Mouse (Mus musculus): Measurements from ENCODE around the gene Kcnj5. TPM values are rescaled to one million over a fixed set of nuclear protein-coding genes. Genes with fewer than 3 reads are reported as not detected.
A peak's percentile ranks its signal among the peaks of the same experiment; 100 is the strongest.

Gene Kcnj5
- 1.2 and 1.3 TPM in 2 replicates for polyA plus RNA-seq (2015; fragmentation: Nextera tagmentation; extraction: Ambion mirVana)

DNA sequence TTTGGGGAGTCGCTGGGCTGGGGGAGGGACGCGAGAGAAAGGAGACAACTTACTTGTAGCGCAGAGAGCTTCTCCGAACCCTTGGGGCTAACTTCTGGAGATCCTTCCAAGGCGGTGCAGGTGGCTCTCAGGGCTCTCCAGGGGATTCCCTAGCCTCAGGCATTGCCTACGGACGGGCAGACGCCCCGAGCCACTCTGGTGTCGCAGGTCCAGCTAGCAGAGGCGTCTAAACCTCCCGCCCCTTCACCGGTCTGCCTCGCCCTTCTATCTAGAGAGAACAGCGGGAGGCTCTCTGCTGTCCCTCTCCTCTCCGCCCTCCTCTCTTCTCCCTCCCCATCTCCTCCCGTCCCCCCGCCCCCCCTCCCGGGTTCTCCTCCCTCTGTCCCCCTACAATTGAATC lies at the start of gene Kcnj5:
Gene Kcnj5 (minus strand): TSS at position 300 of the 400 bp plus-strand sequence.
- Histone ChIP-seq H3K4me2 (peak within 1 kb of the TSS; percentile 56), H3K27ac (no peak within 1 kb of the TSS), H3K4me1 (peaks cover 25% of the 10 kb centered on the region), H3K9ac (0 out of 2 replicates have a peak within 1 kb of the TSS, but pooled peaks have one; percentile 37), H3K27me3 (peaks cover 91% of the 10 kb centered on the region), H3K4me3 (peak within 1 kb of the TSS; percentile 23), H3K36me3 (ENCODE audit: poor library complexity, severe bottlenecking) (no peaks in the 10 kb centered on the region), H3K9me3 (replicated peaks) (no peaks in the 10 kb centered on the region)
- 1% methylated on average over 19 of the region's 20 CpGs for WGBS
- ATAC-seq: 0 out of 2 replicates have a peak, but pooled peaks have one; percentile 20

DNA sequence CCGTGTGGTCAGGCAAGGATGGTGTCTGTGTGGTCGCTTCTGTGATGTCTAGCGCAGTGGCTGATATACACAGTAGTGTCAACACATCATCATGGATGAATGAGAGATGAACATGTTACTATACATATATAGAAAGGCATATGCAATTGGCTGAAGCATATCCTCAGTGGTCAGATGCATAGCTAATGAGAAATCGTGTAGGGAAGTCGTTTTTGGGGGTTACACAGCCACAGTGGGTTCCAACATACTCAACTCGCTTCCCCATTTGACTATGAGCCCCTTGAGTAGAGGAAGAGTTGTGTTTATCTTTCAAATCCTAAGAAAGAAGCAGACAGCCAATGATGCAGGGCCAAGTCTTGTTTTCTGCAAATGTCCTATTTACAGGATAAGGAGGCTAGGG lies 48.6 kb upstream of the Kcnj5 start:
- H3K4me2 ChIP-seq: no peak overlapping the region

DNA sequence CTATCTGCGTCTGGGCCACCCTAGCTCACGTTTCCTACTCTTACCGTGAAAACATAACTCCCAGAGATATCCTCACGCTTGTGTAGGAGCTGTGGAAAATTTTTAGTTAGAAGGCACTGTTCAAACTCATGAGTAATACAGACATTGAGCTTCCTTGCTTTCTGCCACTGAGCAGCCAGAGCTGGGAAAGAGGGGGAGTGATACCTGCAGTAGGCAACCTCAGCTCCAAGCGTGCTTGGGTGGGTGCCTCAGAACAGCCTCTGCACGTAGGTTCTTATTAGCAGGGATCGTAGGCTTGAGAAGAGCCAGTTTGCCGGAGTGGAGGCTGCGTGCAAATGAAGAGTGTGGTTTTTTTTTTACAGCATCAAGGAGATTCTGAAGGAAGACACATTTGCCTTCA lies 47.6 kb upstream of the Kcnj5 start:
- no peak overlapping the region for H3K4me2 ChIP-seq
- H3K27ac ChIP-seq: no peak overlapping the region
- no peaks in the 10 kb centered on the region for H3K4me1 ChIP-seq
- H3K9me3 ChIP-seq (replicated peaks): no peaks in the 10 kb centered on the region
- H3K27me3 ChIP-seq: no peaks in the 10 kb centered on the region
- H3K36me3 ChIP-seq (ENCODE audit: poor library complexity, severe bottlenecking): no peaks in the 10 kb centered on the region
- WGBS: 92% methylated on average over 9 of the region's 9 CpGs
- H3K4me3 ChIP-seq: no peak overlapping the region
- ATAC-seq: no peak
- H3K9ac ChIP-seq: no peak overlapping the region

More for the DNA sequence above, 48.6 kb upstream of the Kcnj5 start:
- 83% methylated on average over 6 of the region's 6 CpGs for WGBS
- H3K9me3 ChIP-seq (replicated peaks): no peaks in the 10 kb centered on the region
- no peak overlapping the region for H3K27ac ChIP-seq
- H3K4me1 ChIP-seq: no peaks in the 10 kb centered on the region
- no peak for ATAC-seq
- H3K27me3 ChIP-seq: no peaks in the 10 kb centered on the region
- no peaks in the 10 kb centered on the region for H3K36me3 ChIP-seq (ENCODE audit: poor library complexity, severe bottlenecking)
- no peak overlapping the region for H3K4me3 ChIP-seq
- no peak overlapping the region for H3K9ac ChIP-seq

DNA sequence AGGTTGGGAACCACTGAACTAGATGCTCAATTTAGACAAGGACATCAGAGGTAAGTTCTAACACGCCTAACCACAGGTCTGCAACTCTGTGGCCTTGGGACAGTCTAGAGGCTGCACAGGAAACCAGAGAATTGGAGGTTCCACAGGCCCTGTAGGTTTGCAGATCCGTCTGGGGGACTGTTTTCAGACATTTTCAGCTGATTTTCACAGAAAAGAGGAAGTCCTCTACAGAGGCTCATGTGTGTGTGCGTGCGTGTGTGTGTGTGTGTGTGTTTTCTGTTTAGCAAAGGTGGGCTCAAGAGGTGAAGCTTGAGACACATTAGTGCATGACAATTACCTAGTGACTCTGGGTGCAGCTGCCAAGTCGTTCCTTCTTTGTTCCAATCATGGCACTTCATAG lies 46.9 kb upstream of the Kcnj5 start:
- Histone ChIP-seq H3K27me3 (no peaks in the 10 kb centered on the region), H3K4me1 (no peaks in the 10 kb centered on the region), H3K9me3 (replicated peaks) (no peaks in the 10 kb centered on the region), H3K36me3 (ENCODE audit: poor library complexity, severe bottlenecking) (no peaks in the 10 kb centered on the region), H3K27ac (no peak overlapping the region), H3K9ac (no peak overlapping the region), H3K4me3 (no peak overlapping the region), H3K4me2 (no peak overlapping the region)
- WGBS: 82% methylated on average over 5 of the region's 5 CpGs
- ATAC-seq: no peak

DNA sequence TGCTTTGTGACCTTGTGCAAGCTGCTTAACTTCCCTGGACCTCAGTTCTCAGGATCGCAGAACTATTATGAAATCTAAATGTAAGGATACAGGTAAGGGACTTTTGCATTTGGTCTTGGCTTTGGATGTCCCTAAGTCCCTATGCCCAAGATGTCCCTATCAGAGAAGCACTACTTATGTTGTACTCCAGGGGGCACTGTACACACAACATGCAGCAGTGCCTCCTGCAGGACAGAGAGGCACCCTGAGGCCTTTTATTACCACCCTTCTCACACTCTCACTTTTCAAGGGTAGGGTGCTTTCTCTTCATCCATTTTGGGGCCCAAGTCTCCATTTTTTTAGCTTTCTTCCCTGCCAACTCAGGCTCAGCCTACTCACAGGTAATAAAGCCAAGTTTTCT lies 44.0 kb upstream of the Kcnj5 start:
- WGBS: 100% methylated on average over 1 of the region's 1 CpGs
- no peak overlapping the region for H3K4me3 ChIP-seq
- no peaks in the 10 kb centered on the region for H3K9me3 ChIP-seq (replicated peaks)

DNA sequence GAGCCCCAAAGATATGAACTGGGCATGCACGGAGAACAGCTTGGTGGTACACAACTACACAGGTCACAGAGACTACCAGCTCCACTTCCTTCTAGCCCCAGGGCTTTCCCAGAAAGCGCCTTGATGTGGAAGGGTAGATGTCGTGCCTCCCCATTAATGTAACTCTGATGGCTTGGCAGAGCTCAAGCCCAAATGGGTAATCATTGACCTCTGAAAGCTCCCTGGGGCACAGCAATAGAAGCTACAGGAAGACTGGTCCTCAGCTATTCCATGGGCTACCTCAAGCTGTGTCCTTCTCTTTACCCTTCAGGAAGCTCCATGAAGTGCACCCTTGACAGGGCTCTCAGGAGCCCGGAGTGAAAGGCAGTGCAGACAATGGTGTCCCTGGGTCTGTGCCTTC lies 40.8 kb upstream of the Kcnj5 start:
- H3K27ac ChIP-seq: no peak overlapping the region
- no peak overlapping the region for H3K4me2 ChIP-seq
- H3K36me3 ChIP-seq (ENCODE audit: poor library complexity, severe bottlenecking): no peaks in the 10 kb centered on the region
- H3K9me3 ChIP-seq (replicated peaks): no peaks in the 10 kb centered on the region
- H3K4me3 ChIP-seq: no peak overlapping the region
- 82% methylated on average over 4 of the region's 4 CpGs for WGBS
- no peaks in the 10 kb centered on the region for H3K27me3 ChIP-seq
- H3K4me1 ChIP-seq: no peaks in the 10 kb centered on the region
- ATAC-seq: no peak
- no peak overlapping the region for H3K9ac ChIP-seq

More for the DNA sequence above, 44.0 kb upstream of the Kcnj5 start:
- Histone ChIP-seq H3K9ac (no peak overlapping the region), H3K4me2 (no peak overlapping the region), H3K27me3 (no peaks in the 10 kb centered on the region), H3K4me1 (no peaks in the 10 kb centered on the region), H3K27ac (no peak overlapping the region), H3K36me3 (ENCODE audit: poor library complexity, severe bottlenecking) (no peaks in the 10 kb centered on the region)
- ATAC-seq: no peak

DNA sequence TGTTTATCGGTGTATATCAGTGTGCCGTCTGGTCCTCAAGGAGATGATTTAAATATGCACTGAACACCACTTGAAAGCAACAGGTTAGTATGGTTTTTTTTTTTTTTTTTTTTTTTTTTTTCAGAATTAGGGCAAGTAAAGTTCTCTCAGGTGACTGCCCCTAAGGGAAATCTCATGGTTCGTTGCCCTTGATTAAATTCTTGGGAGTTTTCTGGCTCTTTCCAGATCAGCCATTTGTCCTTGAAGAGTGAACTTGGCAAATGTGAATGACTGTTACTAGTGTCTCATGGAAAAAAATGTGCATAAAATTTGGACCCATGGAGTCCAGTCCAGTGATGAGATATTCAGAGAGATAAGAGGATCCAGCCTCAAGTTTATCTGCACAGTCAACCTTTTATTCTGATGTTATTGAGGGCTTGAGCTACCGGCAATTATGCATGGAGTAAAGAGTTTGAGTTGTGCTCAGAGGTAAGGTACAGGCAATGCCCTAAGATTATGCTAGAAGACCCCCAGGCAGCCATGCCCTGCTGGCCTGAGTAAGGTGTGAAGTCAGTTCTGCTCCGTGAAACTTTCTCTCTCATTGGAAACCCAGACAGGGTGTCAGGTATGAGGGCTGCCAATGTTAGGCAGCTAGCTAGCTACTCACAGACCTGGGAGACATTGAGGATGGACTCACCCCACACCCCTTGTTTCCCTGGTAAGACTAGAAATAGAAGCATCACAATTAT lies 32.9 kb upstream of the Kcnj5 start:
- no peak for ATAC-seq
- no peak overlapping the region for H3K9ac ChIP-seq

DNA sequence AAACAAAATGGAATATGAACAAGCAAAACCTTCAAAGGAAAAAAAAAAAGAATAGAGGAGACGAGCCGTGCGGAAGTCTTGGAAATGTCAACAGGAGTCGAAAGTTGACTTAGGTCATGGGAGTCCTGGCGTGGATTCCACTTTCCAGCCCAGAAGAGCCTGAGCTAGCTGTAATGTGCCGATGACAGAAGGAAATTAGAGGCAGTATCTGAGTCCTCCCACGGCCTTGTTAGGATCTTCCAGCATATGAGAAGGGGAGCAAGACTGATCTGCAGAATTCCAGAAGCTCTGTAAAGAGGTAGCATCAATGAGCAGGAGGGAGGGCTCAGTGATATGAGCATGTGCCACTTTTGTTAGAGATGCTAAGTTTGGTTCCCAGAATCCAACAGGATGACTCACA lies 31.9 kb upstream of the Kcnj5 start:
- ATAC-seq: no peak
- H3K9ac ChIP-seq: no peak overlapping the region
- H3K9me3 ChIP-seq (replicated peaks): no peaks in the 10 kb centered on the region
- no peak overlapping the region for H3K4me3 ChIP-seq
- H3K4me2 ChIP-seq: no peak overlapping the region
- H3K36me3 ChIP-seq (ENCODE audit: poor library complexity, severe bottlenecking): no peaks in the 10 kb centered on the region
- H3K27ac ChIP-seq: no peak overlapping the region
- 91% methylated on average over 7 of the region's 7 CpGs for WGBS
- H3K27me3 ChIP-seq: no peaks in the 10 kb centered on the region
- H3K4me1 ChIP-seq: no peaks in the 10 kb centered on the region

More for the DNA sequence above, 32.9 kb upstream of the Kcnj5 start:
- no peaks in the 10 kb centered on the region for H3K9me3 ChIP-seq (replicated peaks)
- H3K36me3 ChIP-seq (ENCODE audit: poor library complexity, severe bottlenecking): no peaks in the 10 kb centered on the region
- no peak overlapping the region for H3K4me2 ChIP-seq
- no peaks in the 10 kb centered on the region for H3K4me1 ChIP-seq
- no peak overlapping the region for H3K4me3 ChIP-seq
- no peak overlapping the region for H3K27ac ChIP-seq
- no peaks in the 10 kb centered on the region for H3K27me3 ChIP-seq
- WGBS: 88% methylated on average over 5 of the region's 5 CpGs

DNA sequence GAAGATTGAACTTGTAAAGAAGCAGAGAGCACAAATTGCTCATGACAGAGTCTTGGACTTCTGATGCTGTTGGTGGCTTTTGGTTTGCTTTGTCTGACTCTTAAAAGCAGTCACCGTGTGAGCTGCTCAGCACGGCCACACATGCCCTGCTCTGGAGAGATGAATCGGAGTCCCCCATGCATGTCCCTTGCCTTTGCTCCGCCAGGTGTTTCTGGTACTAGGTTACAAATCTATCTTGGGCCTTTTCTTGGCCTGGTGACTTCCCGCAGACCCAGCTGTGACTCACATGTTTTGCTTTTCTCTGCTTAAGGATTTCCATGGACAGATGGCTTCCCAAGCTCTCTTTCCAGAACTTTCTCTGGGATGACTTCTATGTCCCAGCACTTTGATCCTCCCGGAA lies 29.5 kb upstream of the Kcnj5 start:
- Histone ChIP-seq H3K9ac (no peak overlapping the region), H3K36me3 (ENCODE audit: poor library complexity, severe bottlenecking) (no peaks in the 10 kb centered on the region), H3K27ac (no peak overlapping the region), H3K4me3 (no peak overlapping the region), H3K4me2 (no peak overlapping the region), H3K4me1 (peaks cover 12% of the 10 kb centered on the region), H3K9me3 (replicated peaks) (no peaks in the 10 kb centered on the region), H3K27me3 (no peaks in the 10 kb centered on the region)
- ATAC-seq: no peak
- WGBS: 90% methylated on average over 6 of the region's 6 CpGs

DNA sequence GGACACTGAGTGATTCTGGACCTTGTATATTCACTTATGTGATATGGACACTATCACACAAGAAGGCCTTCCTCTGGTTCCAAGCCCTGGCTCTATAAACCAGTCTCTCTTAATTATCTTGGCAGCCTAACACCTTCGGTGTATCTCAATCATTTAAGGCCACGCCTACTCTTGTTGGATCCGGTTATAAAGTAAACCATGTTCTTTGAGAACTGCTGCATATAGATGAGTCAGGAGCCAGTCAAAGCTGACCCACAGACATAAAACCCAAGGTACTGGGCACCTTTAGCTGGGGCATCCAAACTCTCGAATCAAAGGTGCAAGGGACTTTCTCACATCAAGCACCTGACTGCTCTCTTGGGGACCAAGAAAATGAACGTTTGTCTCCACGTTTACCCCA lies 28.1 kb upstream of the Kcnj5 start, which contains the start of gene Kcnj1:
Gene Kcnj1 (plus strand): TSS at position 292 of the 400 bp plus-strand sequence.
- Histone ChIP-seq H3K4me2 (no peak within 1 kb of the TSS), H3K9ac (no peak within 1 kb of the TSS), H3K4me1 (peaks cover 13% of the 10 kb centered on the region), H3K27ac (no peak within 1 kb of the TSS), H3K9me3 (replicated peaks) (no peaks in the 10 kb centered on the region), H3K27me3 (no peaks in the 10 kb centered on the region), H3K36me3 (ENCODE audit: poor library complexity, severe bottlenecking) (no peaks in the 10 kb centered on the region), H3K4me3 (no peak within 1 kb of the TSS)
- 86% methylated on average over 6 of the region's 6 CpGs for WGBS
- ATAC-seq: no peak

DNA sequence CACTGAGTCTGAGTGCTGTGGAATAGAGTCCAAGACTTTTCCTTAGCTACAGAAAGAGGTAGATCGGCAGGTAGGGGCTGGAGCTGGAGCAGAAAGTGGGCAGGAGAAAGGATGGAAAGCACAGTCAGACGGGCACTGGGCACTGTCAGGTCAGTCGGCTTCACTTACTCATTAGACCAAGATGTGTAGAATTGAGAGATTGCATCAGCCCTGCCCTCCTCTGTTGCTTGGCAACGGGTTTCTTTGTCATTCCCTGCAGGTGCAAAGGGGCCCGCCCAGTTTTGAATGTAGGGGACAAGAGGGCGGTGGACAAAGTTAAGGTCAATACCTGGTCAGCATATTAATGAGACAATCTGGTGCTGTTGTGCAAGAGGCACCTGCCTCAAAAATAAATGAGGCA lies 25.2 kb upstream of the Kcnj5 start:
- Histone ChIP-seq H3K4me3 (no peak overlapping the region), H3K9ac (no peak overlapping the region), H3K27ac (no peak overlapping the region), H3K27me3 (no peaks in the 10 kb centered on the region), H3K4me2 (no peak overlapping the region), H3K9me3 (replicated peaks) (no peaks in the 10 kb centered on the region), H3K36me3 (ENCODE audit: poor library complexity, severe bottlenecking) (no peaks in the 10 kb centered on the region), H3K4me1 (peaks cover 13% of the 10 kb centered on the region)
- 16% methylated on average over 6 of the region's 6 CpGs for WGBS
- no peak for ATAC-seq

DNA sequence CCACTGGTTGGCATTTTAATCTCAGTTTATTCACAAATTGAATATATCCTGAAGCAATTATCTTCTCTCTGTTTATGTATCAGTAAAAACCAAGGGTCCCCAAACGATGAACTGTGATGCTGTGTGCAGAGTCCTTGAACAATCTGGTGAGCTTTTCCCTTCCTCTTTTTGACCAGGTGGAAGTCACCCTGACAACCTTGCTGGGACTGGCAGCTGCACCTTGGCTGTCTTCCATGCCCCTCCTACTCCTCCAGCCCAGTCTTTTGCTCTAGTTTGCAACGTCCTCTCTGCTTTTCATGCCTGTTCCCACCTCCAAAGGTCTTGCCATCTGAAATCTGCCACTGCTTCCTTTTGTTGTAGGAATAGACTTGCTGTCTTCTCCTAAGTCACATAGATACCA lies 24.7 kb upstream of the Kcnj5 start:
- Histone ChIP-seq H3K36me3 (ENCODE audit: poor library complexity, severe bottlenecking) (no peaks in the 10 kb centered on the region), H3K4me2 (no peak overlapping the region), H3K27ac (no peak overlapping the region), H3K4me3 (no peak overlapping the region), H3K9ac (no peak overlapping the region), H3K9me3 (replicated peaks) (no peaks in the 10 kb centered on the region), H3K4me1 (peaks cover 13% of the 10 kb centered on the region), H3K27me3 (no peaks in the 10 kb centered on the region)
- ATAC-seq: no peak
- WGBS: 32% methylated on average over 2 of the region's 2 CpGs

DNA sequence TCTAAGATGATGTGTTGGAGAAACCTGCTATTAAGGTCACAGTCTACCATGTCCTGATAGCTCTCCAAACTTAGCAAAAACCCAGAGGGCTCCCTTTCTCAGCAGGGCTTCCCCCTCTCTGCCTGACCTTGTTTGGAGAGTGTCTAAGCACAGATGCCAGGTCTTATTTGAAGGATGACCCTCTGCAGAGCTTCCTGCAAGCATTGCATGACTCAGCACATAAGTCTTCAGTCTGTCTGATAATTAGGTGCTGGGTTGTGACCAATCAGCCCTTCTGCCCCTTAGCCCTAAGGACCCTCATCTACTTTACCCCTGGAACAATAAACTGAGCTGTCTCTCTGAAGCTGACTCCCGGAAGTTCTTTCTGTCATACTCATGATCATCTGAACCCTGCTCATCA lies 16.6 kb upstream of the Kcnj5 start:
- Histone ChIP-seq H3K9me3 (replicated peaks) (no peaks in the 10 kb centered on the region), H3K27ac (no peak overlapping the region), H3K9ac (no peak overlapping the region), H3K4me1 (no peaks in the 10 kb centered on the region), H3K4me2 (no peak overlapping the region), H3K27me3 (no peaks in the 10 kb centered on the region), H3K36me3 (ENCODE audit: poor library complexity, severe bottlenecking) (no peaks in the 10 kb centered on the region), H3K4me3 (no peak overlapping the region)
- WGBS: 89% methylated on average over 1 of the region's 1 CpGs
- no peak for ATAC-seq
